Mouse (Mus musculus): Measurements from ENCODE around the gene Ttc24.

DNA sequence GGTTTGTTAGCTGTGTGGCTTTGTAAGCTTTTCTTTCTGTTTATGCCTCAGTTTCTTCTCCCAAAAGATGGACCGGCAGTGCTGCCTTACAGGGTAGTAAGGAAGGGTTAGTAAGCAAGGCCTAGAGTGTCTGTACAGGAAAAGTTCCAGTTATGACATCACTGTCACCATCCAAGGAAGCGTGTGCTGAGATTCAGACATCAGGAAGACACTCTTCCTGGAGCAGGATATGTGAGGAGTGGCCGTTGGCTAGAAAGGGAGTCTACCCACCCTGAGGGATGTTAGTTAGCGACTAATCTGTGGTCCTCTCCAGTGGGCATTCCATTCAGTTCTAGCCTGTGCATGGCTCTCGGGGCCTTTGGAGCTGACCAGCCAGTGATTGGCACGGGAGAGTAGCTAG is 24.1 kb upstream of the Ttc24 start:
- TF ChIP-seq CTCF (IDR thresholded peaks at IDR 0.05; ENCODE audit: extremely low read depth, insufficient read depth, insufficient read length, insufficient replicate concordance) (no peak), POLR2A (IDR thresholded peaks at IDR 0.05; ENCODE audit: low read depth, low read length) (no peak)

Measured in spleen, adult 2 months (tissue).